Mouse (Mus musculus): ENCODE measurements around the gene Cfap300.

The Cfap300 gene

GRCm38 (mm10) chr9:7984287-7984686 lies 58.3 kb downstream of the Cfap300 start:
- DNase-seq (ENCODE audit: low read depth, low spot score) = no peak

GRCm38 (mm10) chr9:7983665-7984064 lies 59.0 kb downstream of the Cfap300 start:
- peak; percentile 72 for DNase-seq (ENCODE audit: low read depth, low spot score)

- no peak for DNase-seq (ENCODE audit: low read depth, low spot score)
Observed at GRCm38 (mm10) chr9:7980162-7980561, 62.5 kb downstream of the Cfap300 start.

- no peak for DNase-seq (ENCODE audit: low read depth, low spot score)
Observed at GRCm38 (mm10) chr9:7979153-7979916, 63.3 kb downstream of the Cfap300 start.

GRCm38 (mm10) chr9:7978502-7978901 lies 64.1 kb downstream of the Cfap300 start:
- DNase-seq (ENCODE audit: low read depth, low spot score) = no peak

GRCm38 (mm10) chr9:7977587-7977986 lies 65.0 kb downstream of the Cfap300 start:
- DNase-seq (ENCODE audit: low read depth, low spot score) = no peak

- no peak for DNase-seq (ENCODE audit: low read depth, low spot score)
Observed at GRCm38 (mm10) chr9:7971993-7972392, 70.6 kb downstream of the Cfap300 start.
